Mouse (Mus musculus) lung, postnatal 36 days (tissue): ENCODE data around the gene Csta1.
"Not testable (repeated sequence)": the region's sequence is repeated elsewhere in the genome, so short reads cannot be mapped to it uniquely, and the experiment has no call there.

Experiments used
- DNase-seq: peaks from one replicate; pipeline ENCODE4 v3.0.0; 2022; ENCODE audit warnings: mixed read lengths

Csta1 gene

GRCm38 (mm10) chr16:36131141-36131540, at the start of gene Csta1:
Gene Csta1, minus strand, starts transcription at chr16:36131241.
- no peak for DNase-seq

- DNase-seq, result no peak
Observed at GRCm38 (mm10) chr16:36179910-36180309, 48.9 kb upstream of the Csta1 start.

GRCm38 (mm10) chr16:36176108-36176507, 45.1 kb upstream of the Csta1 start:
- DNase-seq, result no peak

- not testable (repeated sequence) for DNase-seq
Observed at GRCm38 (mm10) chr16:36167841-36168240, 36.8 kb upstream of the Csta1 start.

GRCm38 (mm10) chr16:36156402-36156975, 25.4 kb upstream of the Csta1 start, which contains the start of gene Stfa2l1:
Gene Stfa2l1, plus strand, starts transcription at chr16:36156811.
- no peak for DNase-seq

GRCm38 (mm10) chr16:36138201-36138600, 7.2 kb upstream of the Csta1 start:
- DNase-seq, result no peak

- DNase-seq, result no peak
Observed at GRCm38 (mm10) chr16:36128092-36128491, 2.9 kb downstream of the Csta1 start.

GRCm38 (mm10) chr16:36115751-36116150, 15.3 kb downstream of the Csta1 start:
- not testable (repeated sequence) for DNase-seq

- DNase-seq, result not testable (repeated sequence)
Observed at GRCm38 (mm10) chr16:36111486-36111885, 19.6 kb downstream of the Csta1 start.

GRCm38 (mm10) chr16:36102211-36102610, 28.8 kb downstream of the Csta1 start:
- no peak for DNase-seq

GRCm38 (mm10) chr16:36101526-36101925, 29.5 kb downstream of the Csta1 start:
- no peak for DNase-seq

GRCm38 (mm10) chr16:36097813-36098499, 33.1 kb downstream of the Csta1 start:
- DNase-seq, result not testable (repeated sequence)

GRCm38 (mm10) chr16:36094079-36094478, 37.0 kb downstream of the Csta1 start:
- no peak for DNase-seq

- DNase-seq, result no peak
Observed at GRCm38 (mm10) chr16:36090785-36091509, 40.1 kb downstream of the Csta1 start.

GRCm38 (mm10) chr16:36089850-36090616, 41.0 kb downstream of the Csta1 start:
- DNase-seq, result no peak

GRCm38 (mm10) chr16:36089065-36089464, 42.0 kb downstream of the Csta1 start:
- peak; percentile 27 for DNase-seq

GRCm38 (mm10) chr16:36087846-36088245, 43.2 kb downstream of the Csta1 start:
- no peak for DNase-seq

- DNase-seq, result no peak
Observed at GRCm38 (mm10) chr16:36079916-36080315, 51.1 kb downstream of the Csta1 start.

- no peak for DNase-seq
Observed at GRCm38 (mm10) chr16:36074772-36075171, 56.3 kb downstream of the Csta1 start.

GRCm38 (mm10) chr16:36072410-36073011, 58.5 kb downstream of the Csta1 start:
- no peak for DNase-seq

GRCm38 (mm10) chr16:36071450-36072379, 59.3 kb downstream of the Csta1 start, which contains the start of the genes Fam162a and Ccdc58:
Gene Fam162a, minus strand, starts transcription at chr16:36071594.
Gene Ccdc58, plus strand, starts transcription at chr16:36071685.
- DNase-seq, result peak; percentile 95
